Mouse (Mus musculus) T-helper 2 cell (primary cell): ENCODE results near the gene Rpl39l.
"Not testable (repeated sequence)": the region's sequence is repeated elsewhere in the genome, so short reads cannot be mapped to it uniquely, and the experiment has no call there.

Experiments
- in situ Hi-C: fragments of 300-600 bp; cut with MboI, MseI; formaldehyde crosslinking; loops from one replicate; pipeline ENCODE4 v1.15.1; 2025; ENCODE audit warnings: high pct_unique_total_duplicates

Rpl39l gene

DNA sequence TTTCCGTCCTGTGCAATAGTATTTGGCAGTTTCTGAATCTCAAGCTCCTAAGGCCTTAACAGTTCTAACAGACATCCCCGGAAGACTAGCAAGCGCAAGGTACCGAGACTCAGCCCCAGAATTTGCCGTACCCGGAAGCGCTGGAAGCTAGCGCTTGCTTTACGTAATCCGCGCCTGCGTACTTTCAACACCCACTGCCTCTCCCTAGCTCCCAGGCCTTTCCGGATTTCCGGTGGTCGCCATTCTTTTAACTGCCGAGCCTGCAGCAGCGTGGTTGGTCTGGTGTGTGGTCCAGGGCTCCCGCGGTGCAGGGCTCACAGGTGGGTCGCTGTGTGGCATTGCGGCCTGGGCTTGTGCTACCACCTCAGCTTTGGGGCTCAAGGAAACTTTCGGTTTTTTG lies at the start of gene Rpl39l:
Rpl39l (plus strand) TSS at position 222 of the 400 bp plus-strand sequence.
- in situ Hi-C loops: no loop called here

GRCm38 (mm10) chr16:10127586-10127985 lies 42.4 kb upstream of the Rpl39l start:
- in situ Hi-C loops: no loop called here

DNA sequence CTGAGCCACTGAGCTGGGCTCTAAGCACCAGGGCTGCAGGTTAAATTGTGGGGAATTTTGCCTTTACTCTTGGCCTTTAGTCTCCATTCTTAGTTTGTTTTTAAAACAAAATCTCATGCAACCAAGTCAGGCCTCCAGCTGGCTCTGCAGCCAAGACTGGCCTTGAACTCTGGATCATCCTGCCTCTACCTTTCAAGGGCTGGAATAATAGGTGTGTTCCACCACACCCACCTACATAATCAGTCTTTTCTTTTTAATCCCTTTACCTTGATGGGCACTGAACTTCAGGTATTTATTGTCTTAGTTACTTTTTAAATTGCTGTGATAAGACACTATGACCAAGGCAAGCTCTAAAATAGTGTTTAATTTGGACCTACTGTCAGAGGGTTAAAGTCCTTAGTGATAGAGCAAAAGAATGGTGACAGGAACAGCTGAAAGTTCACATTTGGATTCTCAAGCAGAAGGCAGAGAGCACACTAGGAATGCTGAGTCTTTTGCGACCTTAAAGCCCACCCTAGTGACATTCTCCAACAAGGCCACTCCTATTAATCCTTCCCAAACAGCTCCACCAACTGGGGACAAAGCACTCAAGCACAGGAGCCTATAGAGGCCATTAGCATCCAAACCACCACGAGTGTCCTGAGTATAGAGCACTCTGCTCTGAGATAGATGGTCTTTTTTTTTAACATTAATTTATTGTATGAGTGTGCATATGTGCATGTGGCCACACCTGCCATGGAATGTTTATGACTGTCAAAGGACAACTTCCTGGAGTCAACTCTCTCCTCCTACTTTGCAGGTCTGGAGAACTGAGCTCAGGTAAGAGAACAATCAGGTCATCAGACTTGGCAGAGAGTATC lies 40.7 kb upstream of the Rpl39l start:
- in situ Hi-C loops: no loop called here

DNA sequence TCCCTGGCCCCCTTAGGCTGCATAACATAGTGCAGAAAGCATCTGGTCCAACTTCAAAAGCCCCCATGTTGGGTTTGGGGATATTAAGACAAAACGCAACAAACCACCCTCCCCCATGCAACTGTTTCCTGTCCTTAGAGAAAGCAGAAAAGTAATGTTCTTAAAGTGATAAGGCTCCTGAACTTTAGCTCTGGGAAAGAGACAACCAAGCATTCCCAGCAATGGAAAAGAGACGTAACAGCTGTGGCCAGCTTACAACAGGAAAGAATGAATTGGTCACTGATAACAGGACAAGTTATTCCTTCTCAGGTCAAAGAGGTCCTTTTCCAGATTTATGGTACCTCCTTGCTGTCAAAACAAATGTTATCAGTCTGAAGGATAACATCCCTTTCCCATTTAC lies 26.9 kb upstream of the Rpl39l start:
- in situ Hi-C loops: no loop called here

DNA sequence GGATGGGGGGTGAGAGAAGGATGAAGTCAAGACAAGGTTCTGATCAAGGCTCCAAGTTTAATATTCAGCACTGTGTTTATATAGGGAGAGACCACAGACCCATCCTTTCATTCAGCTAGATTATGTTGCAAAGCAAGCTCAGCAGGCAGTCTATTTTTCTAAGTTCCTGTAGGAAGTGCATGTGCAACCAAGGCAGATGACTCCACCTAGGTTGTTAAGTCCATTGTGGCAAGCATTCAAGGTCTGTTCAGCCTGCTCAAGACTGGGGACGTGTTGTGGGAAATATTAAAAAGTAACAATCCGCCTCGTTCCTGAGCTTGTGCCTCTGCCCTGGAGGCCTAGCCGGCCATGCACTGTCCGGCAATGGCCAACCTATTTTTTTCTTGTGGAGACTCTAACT lies 22.6 kb upstream of the Rpl39l start:
- in situ Hi-C loops: no loop called here

GRCm38 (mm10) chr16:10169123-10169905 lies 712 bp upstream of the Rpl39l start:
- in situ Hi-C loops: no loop called here

DNA sequence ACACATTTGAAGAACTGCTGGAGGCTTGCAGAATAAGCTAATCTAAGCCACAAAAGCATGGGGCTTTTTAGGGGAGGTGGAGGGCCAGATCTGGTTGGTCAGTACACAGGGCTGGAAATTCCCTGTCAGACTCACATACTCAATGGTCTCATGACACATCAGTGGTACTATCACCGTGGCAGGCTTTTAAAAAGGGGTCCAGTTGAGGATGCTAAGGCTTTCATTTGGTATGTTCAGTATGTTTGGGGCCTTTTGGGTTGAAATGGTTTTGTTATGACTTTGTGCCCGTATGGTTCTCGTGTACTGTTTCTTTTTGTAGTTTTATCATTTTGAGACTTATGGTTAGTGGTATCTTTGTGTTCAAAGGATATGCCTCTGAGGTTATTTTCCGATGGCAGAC lies 1.2 kb downstream of the Rpl39l start:
- in situ Hi-C loops: no loop called here

DNA sequence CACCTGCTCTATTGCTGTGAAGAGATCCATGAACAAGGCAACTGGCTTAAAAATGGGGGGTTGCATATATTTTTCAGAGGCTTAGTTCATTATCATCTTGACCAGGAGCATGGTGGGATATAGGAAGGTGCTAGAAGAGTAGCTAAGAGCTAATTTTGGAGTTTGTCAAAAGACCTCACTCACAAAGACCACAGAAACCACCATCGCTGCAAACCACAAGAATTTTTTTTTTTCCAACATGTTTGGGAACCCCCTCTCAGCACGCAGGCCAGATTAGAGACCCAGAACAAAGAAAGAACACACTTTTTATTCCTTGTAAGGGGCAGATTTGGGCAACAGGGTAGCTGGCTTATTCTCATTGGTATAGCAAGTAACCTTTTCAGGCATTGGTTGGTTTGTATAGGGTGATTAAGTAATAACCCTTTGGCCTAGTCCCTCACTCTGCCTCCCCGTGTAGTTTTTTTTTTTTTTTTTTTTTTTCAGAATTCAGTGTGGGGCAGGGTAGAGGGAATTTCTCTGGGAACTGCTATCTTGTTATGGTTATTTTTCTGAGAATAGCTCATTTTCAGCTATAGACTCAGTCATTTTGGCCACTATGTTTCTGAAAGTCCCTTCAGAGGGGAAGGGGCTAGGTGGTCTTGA lies 2.3 kb downstream of the Rpl39l start:
- in situ Hi-C loops: no loop called here

GRCm38 (mm10) chr16:10187461-10187860 lies 17.4 kb downstream of the Rpl39l start:
- in situ Hi-C loops: not testable (repeated sequence)

DNA sequence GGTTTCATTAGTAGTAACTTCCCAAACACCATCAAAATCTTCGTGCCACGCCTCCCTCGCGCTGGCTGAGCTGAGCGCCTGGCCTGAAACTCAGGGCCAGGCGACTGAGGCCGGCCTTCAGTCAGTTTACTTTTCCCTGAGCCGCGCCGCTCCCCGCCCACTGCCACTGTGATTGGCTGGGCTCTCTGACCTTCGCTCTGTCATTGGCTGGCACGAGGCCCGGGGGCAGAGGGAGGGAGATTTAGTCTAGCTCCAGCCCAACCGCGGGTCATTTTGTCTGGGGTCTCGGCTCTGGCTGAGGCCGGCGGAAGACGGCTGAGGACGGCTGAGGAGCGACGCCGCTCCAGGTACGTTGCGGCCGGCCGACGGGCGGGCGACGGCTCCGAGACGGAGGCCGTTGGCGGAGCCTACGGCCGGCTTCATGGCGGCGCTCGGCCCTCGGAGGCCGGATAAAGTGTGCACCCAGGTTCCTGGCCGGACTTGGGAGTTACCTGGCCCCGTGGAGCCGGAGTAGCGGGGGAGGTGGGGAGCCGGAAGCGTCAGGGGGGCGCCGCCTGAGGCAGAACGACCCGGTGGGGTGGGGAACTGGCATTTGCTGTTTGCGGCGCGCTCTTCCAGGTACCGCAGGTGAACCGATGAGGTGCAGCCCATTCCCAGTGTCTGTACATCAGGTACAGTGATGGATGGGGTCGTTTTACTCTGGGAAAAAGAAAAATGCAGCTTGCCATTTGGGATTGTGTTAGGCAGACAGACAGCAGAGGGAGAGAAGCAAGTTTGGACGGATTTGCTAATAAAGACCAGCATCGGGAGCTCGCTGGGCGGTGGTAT lies 22.9 kb downstream of the Rpl39l start, which contains the start of gene Atf7ip2:
Atf7ip2 (plus strand) TSS at position 34 of the 828 bp plus-strand sequence.
- in situ Hi-C loops: no loop called here

DNA sequence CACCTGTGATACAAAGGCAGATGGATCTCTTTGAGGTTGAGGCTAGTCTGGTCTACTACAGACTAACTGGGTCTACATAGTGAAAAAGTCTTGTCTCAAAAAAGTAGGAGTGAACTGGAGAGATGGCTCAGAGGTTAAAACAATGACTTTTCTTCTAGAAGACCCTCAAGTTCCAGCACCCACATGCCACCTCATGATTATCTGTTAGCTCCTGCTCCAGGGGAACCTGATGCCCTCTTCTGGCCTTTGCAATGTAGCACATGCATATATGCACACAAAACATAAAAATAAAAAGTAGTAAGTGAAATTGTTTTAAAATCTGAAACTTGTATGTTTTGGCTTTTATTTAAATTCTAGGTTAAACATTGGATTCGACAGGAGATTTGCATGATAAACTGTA lies 38.8 kb downstream of the Rpl39l start:
- in situ Hi-C loops: loop anchor here (10.0 kb wide), 1 partner anchor 1214 kb away; no protein-coding TSS in a partner anchor

- in situ Hi-C loops: not testable (repeated sequence)
These were observed 46.3 kb downstream of the Rpl39l start for GRCm38 (mm10) chr16:10216366-10216765.

GRCm38 (mm10) chr16:10217020-10217419 lies 47.0 kb downstream of the Rpl39l start:
- in situ Hi-C loops: not testable (repeated sequence)
